8 mouse cellular contexts compared by ENCODE assay signal in genomic region chr13:45571795-45572262, GRCm38 (mm10).
DNase-seq lines count a peak whose midpoint lies in the region; ATAC-seq lines count a peak whose summit lies in the region.

No protein-coding gene starts in this region.

- no peaks in the 10 kb centered on the region for H3K27me3 ChIP-seq in hindbrain, embryonic 13.5 days

- peak overlapping the region; percentile 22; the same call in 1 of the 2 replicates for H3K4me2 ChIP-seq in hindbrain, embryonic 13.5 days

- peak; percentile 79 for ATAC-seq in hindbrain, embryonic 13.5 days (ENCODE audit: low FRiP score)

- H3K4me3 ChIP-seq in hindbrain, embryonic 13.5 days = no peak overlapping the region

- peaks cover 12% of the 10 kb centered on the region for H3K36me3 ChIP-seq in hindbrain, embryonic 13.5 days

- peak; percentile 79 for DNase-seq in MEL-GATA-1-ER (ENCODE audit: extremely low read depth, low read depth)
- DNase-seq in cerebellum, adult 9-10 months = peak; percentile 89
- DNase-seq in frontal cortex, postnatal 25 days (ENCODE audit: low spot score in 2 of 2) = peak; percentile 82 to 85
- DNase-seq in layer of hippocampus, postnatal 10 days (ENCODE audit: low spot score in 2 of 2) = peak; percentile 93 to 94
- DNase-seq in lung, postnatal 10 days = peak; percentile 84
- DNase-seq in retina, adult 2 months (ENCODE audit: low read depth, low spot score) = peak; percentile 47
- DNase-seq in thymus, postnatal 4 days = peak; percentile 86

- peaks cover 40% of the 10 kb centered on the region for H3K4me1 ChIP-seq in hindbrain, embryonic 13.5 days (replicated peaks)

- no peaks in the 10 kb centered on the region for H3K9me3 ChIP-seq in hindbrain, embryonic 13.5 days

- peak overlapping the region; percentile 61 for H3K27ac ChIP-seq in hindbrain, embryonic 13.5 days

- H3K9ac ChIP-seq in hindbrain, embryonic 13.5 days = no peak overlapping the region

- 5% methylated on average over 6 of the region's 6 CpGs for WGBS in hindbrain, embryonic 13.5 days
